Mouse (Mus musculus) neutrophil, adult 5-6 weeks (primary cell): Measurements from ENCODE around the gene Hist1h4i. TPM values are rescaled to one million over a fixed set of nuclear protein-coding genes. Genes with fewer than 3 reads are reported as not detected.

Experiments
- ATAC-seq: fragments of 151-379, 151-347 bp; 2 replicates; pipeline ENCODE4 v1.8.0; 2017; ENCODE audit warnings: mild to moderate bottlenecking, moderate TSS enrichment; ENCODE audit not compliant: insufficient number of reproducible peaks, poor library complexity, low FRiP score, severe bottlenecking; ENCODE audit errors: extremely low read depth
- total RNA-seq: library from RNA; stranded (forward); fragments of 200-1000 nt; gene quantifications from 2 replicates; pipeline ENCODE4 v1.2.3, GENCODE M21; 2017

The Hist1h4i gene
- total RNA-seq, 1 experiment from 2014 or later: 59.4 TPM

DNA sequence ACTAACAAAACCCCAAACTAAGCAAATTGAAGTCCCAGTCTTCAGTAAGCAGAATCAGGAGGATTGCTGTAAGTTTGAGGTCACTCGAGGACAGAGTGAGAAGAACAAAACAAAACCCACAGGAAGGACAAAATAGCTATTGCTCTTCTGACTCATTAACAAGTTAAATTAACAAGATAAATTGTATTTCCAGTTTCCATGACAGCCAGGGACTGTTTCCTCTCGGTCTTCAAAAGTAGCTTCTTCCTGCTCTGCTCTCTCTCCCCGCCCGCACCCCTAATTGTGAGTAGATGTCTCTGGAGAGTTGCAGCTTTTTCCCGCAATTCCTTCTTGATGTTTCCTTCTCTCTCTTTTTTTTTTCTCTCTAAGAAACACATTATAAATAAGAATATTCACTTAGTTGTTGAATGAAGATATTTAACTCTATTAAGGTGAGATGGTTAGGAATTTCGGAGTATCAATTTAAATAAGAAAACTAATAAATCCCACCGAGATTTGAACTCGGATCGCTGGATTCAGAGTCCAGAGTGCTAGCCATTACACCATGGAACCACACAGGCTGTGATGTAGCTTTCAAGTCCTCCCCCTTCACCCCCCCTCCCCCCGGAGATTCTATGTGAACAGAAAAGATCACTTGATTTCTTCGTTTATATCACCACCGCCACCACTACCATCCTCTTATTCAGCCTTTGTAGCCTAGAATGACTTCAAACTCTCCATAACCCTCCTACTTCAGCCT lies 44.9 kb downstream of the Hist1h4i start:
- ATAC-seq: no peak

GRCm38 (mm10) chr13:21995331-21995914 lies 45.7 kb downstream of the Hist1h4i start:
- ATAC-seq: peak; percentile 58; the same call in 1 of the 2 replicates

- no peak for ATAC-seq
Observed at GRCm38 (mm10) chr13:21994896-21995295, 46.3 kb downstream of the Hist1h4i start.

- no peak for ATAC-seq
Observed at GRCm38 (mm10) chr13:21993957-21994738, 47.0 kb downstream of the Hist1h4i start.

- ATAC-seq: no peak
Observed at GRCm38 (mm10) chr13:21992550-21992949, 48.6 kb downstream of the Hist1h4i start.

Other genes with a start within 250 kb of the Hist1h4i start
- gene Hist1h2bq, start 231.2 kb downstream of the Hist1h4i start, total RNA-seq: 71.6 and 96.6 TPM in 2 replicates
- 88.7 TPM in 1 of 2 replicates, not detected in the other for gene Hist1h2ao, start 230.9 kb downstream of the Hist1h4i start, total RNA-seq
- 341 and 383 TPM in 2 replicates for gene Hist1h4m, start 229.6 kb downstream of the Hist1h4i start, total RNA-seq
- 171 and 217 TPM in 2 replicates for gene Hist1h4n, start 209.2 kb downstream of the Hist1h4i start, total RNA-seq
- 129 and 254 TPM in 2 replicates for gene Hist1h2ap, start 207.9 kb downstream of the Hist1h4i start, total RNA-seq
- 63.3 and 83.2 TPM in 2 replicates for gene Hist1h2br, start 207.6 kb downstream of the Hist1h4i start, total RNA-seq
- gene Zfp184, start 96.3 kb downstream of the Hist1h4i start, total RNA-seq: 0.49 and 2.6 TPM in 2 replicates
- gene Pom121l2, start 60.2 kb downstream of the Hist1h4i start, total RNA-seq: not detected in 2 replicates
- gene Prss16, start 31.6 kb downstream of the Hist1h4i start, total RNA-seq: 0.61 and 2.9 TPM in 2 replicates
- gene Hist1h2ah, start 5.8 kb downstream of the Hist1h4i start, total RNA-seq: 15.1 and 66.2 TPM in 2 replicates
- gene Hist1h2bk, start 5.5 kb downstream of the Hist1h4i start, total RNA-seq: 11.9 and 12.2 TPM in 2 replicates
- gene Hist1h2ag, start 1.6 kb upstream of the Hist1h4i start, total RNA-seq: 24.6 and 26.2 TPM in 2 replicates
- gene Hist1h2bj, start 1.9 kb upstream of the Hist1h4i start, total RNA-seq: 25.8 and 31.3 TPM in 2 replicates
- not detected in 2 replicates for gene Vmn1r188, start 43.1 kb upstream of the Hist1h4i start, total RNA-seq
- 0.25 TPM in 1 of 2 replicates, not detected in the other for gene Vmn1r189, start 64.5 kb upstream of the Hist1h4i start, total RNA-seq
- not detected in 2 replicates for gene Vmn1r191, start 142.6 kb upstream of the Hist1h4i start, total RNA-seq
- 0.12 TPM in 1 of 2 replicates, not detected in the other for gene Vmn1r192, start 149.8 kb upstream of the Hist1h4i start, total RNA-seq
- gene Vmn1r193, start 181.8 kb upstream of the Hist1h4i start, total RNA-seq: 0.12 TPM in 1 of 2 replicates, not detected in the other
- gene Vmn1r194, start 202.9 kb upstream of the Hist1h4i start, total RNA-seq: 0.93 TPM in 1 of 2 replicates, not detected in the other
- gene Vmn1r195, start 229.2 kb upstream of the Hist1h4i start, total RNA-seq: not detected in 2 replicates
- gene Vmn1r196, start 248.6 kb upstream of the Hist1h4i start, total RNA-seq: not detected in 2 replicates